46 mouse cellular contexts compared by ENCODE assay signal in the genomic region with DNA sequence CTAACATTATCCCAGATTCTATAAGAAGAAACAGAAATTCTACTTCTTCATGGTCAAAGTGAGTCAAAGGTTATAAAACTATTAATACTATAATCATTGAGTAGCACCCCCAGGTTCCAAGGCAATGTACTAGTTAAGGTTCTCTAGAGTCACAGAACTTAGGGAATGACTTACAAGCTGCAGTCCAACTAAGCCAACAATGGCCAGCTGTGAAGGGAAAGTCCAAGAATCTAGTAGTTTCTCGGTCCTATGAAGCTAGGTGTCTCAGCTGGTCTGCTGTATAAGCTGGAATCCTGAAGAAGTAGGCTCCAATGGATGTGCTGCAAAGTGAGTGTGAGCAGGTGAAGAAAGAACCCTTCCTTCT. TPM values are rescaled to one million over a fixed set of nuclear protein-coding genes. Genes with fewer than 3 reads are reported as not detected.
"Had no signal": no experiment of that assay in that cellular context is flagged by ENCODE, and none has a peak within 500 bp of the region (broad histone marks: within the 10 kb centered on the region; RNA-seq: fewer than 3 reads in every experiment).

No protein-coding gene starts in this region.

- H3K4me1 ChIP-seq: heart, embryonic 10.5 days; heart, embryonic 12.5 days; heart, embryonic 13.5 days; heart, embryonic 15.5 days; hindbrain, embryonic 10.5 days; hindbrain, embryonic 12.5 days; hindbrain, embryonic 13.5 days; hindbrain, embryonic 15.5 days; intestine, embryonic 15.5 days; kidney, embryonic 15.5 days had no signal

- H3K9ac ChIP-seq: heart, embryonic 12.5 days; heart, embryonic 13.5 days; heart, embryonic 15.5 days; hindbrain, embryonic 12.5 days; hindbrain, embryonic 13.5 days; hindbrain, embryonic 14.5 days; hindbrain, embryonic 15.5 days; intestine, embryonic 15.5 days; kidney, embryonic 15.5 days had no signal

- H3K4me3 ChIP-seq: heart, embryonic 10.5 days; heart, embryonic 12.5 days; heart, embryonic 13.5 days; heart, embryonic 15.5 days; hindbrain, embryonic 10.5 days; hindbrain, embryonic 12.5 days; hindbrain, embryonic 13.5 days; hindbrain, embryonic 15.5 days; intestine, embryonic 15.5 days; kidney, embryonic 15.5 days; layer of hippocampus, adult 2 months; left cerebral cortex, adult 2 months had no signal

- DNase-seq: heart, postnatal 10 days; heart, postnatal 14 days; heart, postnatal 36 days; heart, postnatal 4 days; kidney, adult 11 months; kidney, adult 18-20 months; kidney, postnatal 10 days; kidney, postnatal 14 days; kidney, postnatal 4 days; layer of hippocampus, adult 9-11 months; layer of hippocampus, postnatal 36 days had no signal

- H3K9me3 ChIP-seq: heart, embryonic 10.5 days; heart, embryonic 12.5 days; heart, embryonic 13.5 days; heart, embryonic 15.5 days; hindbrain, embryonic 10.5 days; hindbrain, embryonic 12.5 days; hindbrain, embryonic 13.5 days; hindbrain, embryonic 15.5 days; intestine, embryonic 15.5 days; kidney, embryonic 15.5 days had no signal

- H3K27me3 ChIP-seq: heart, embryonic 12.5 days; heart, embryonic 13.5 days; heart, embryonic 15.5 days; hindbrain, embryonic 12.5 days; hindbrain, embryonic 13.5 days; hindbrain, embryonic 15.5 days; intestine, embryonic 15.5 days; kidney, embryonic 15.5 days had no signal

- H3K4me2 ChIP-seq: heart, embryonic 11.5 days; heart, embryonic 12.5 days; heart, embryonic 13.5 days; heart, embryonic 15.5 days; hindbrain, embryonic 12.5 days; hindbrain, embryonic 13.5 days; hindbrain, embryonic 14.5 days; hindbrain, embryonic 15.5 days; intestine, embryonic 15.5 days; kidney, embryonic 15.5 days had no signal

- H3K36me3 ChIP-seq: heart, embryonic 10.5 days; heart, embryonic 12.5 days; heart, embryonic 13.5 days; heart, embryonic 15.5 days; hindbrain, embryonic 10.5 days; hindbrain, embryonic 12.5 days; hindbrain, embryonic 13.5 days; hindbrain, embryonic 15.5 days; intestine, embryonic 15.5 days; kidney, embryonic 15.5 days had no signal

- ATAC-seq: hindbrain, embryonic 16.5 days; hindbrain, postnatal 0 days; inflammation-experienced regulatory T-cells, adult 6 months; intestine, embryonic 15.5 days; intestine, embryonic 16.5 days; intestine, postnatal 0 days had no signal

- H3K27ac ChIP-seq: heart, embryonic 10.5 days; heart, embryonic 13.5 days; heart, embryonic 15.5 days; hindbrain, embryonic 10.5 days; hindbrain, embryonic 12.5 days; hindbrain, embryonic 13.5 days; hindbrain, embryonic 14.5 days; hindbrain, embryonic 15.5 days; hindbrain, postnatal 0 days; intestine, embryonic 15.5 days; kidney, embryonic 15.5 days; kidney, postnatal 0 days; layer of hippocampus, adult 2 months; left cerebral cortex, adult 2 months had no signal

RNA-seq across cellular contexts. Expression of gene Acsm1, which starts 4.9 kb away (rescaled TPM):
- total RNA-seq: heart, adult 8-10 months; heart, postnatal 10 days; heart, postnatal 36 days; heart, postnatal 4 days; hematopoietic stem cell, adult 5-6 weeks; hindbrain, postnatal 0 days; layer of hippocampus, adult 18-20 months; layer of hippocampus, adult 2 months; layer of hippocampus, adult 8-10 months; layer of hippocampus, postnatal 10 days; layer of hippocampus, postnatal 14 days; layer of hippocampus, postnatal 25 days; layer of hippocampus, postnatal 36 days; left cerebral cortex, adult 18-20 months; left cerebral cortex, adult 2 months; left cerebral cortex, adult 8-10 months had no signal
- polyA plus RNA-seq: heart, embryonic 10.5 days; heart, embryonic 11.5 days; heart, embryonic 12.5 days; heart, embryonic 14.5 days; heart, embryonic 15.5 days; hindbrain, embryonic 10.5 days; hindbrain, embryonic 11.5 days; hindbrain, embryonic 12.5 days; hindbrain, embryonic 13.5 days; hindbrain, embryonic 14.5 days; hindbrain, embryonic 15.5 days; hindbrain, embryonic 16.5 days; hindbrain, postnatal 0 days; inflammation-experienced regulatory T-cells, adult 6 months; intestine, embryonic 14.5 days; intestine, postnatal 0 days; large intestine, adult 2 months had no signal

RNA-seq across cellular contexts. Expression of gene Acsm2, which starts 47.8 kb away (rescaled TPM):
- total RNA-seq: heart, adult 8-10 months; heart, postnatal 10 days; heart, postnatal 14 days; heart, postnatal 36 days; heart, postnatal 4 days; hematopoietic stem cell, adult 5-6 weeks; layer of hippocampus, adult 18-20 months; layer of hippocampus, adult 2 months; layer of hippocampus, adult 8-10 months; layer of hippocampus, postnatal 10 days; layer of hippocampus, postnatal 14 days; layer of hippocampus, postnatal 25 days; layer of hippocampus, postnatal 36 days; left cerebral cortex, adult 18-20 months; left cerebral cortex, adult 2 months; left cerebral cortex, adult 8-10 months had no signal
- polyA plus RNA-seq: heart, embryonic 10.5 days; heart, embryonic 11.5 days; heart, embryonic 12.5 days; heart, embryonic 13.5 days; heart, embryonic 14.5 days; heart, embryonic 15.5 days; heart, embryonic 16.5 days; heart, postnatal 0 days; hindbrain, embryonic 10.5 days; hindbrain, embryonic 11.5 days; hindbrain, embryonic 12.5 days; hindbrain, embryonic 13.5 days; hindbrain, embryonic 14.5 days; hindbrain, embryonic 16.5 days; inflammation-experienced regulatory T-cells, adult 6 months; intestine, embryonic 14.5 days; intestine, embryonic 15.5 days; intestine, embryonic 16.5 days; intestine, postnatal 0 days; large intestine, adult 2 months had no signal
